Mouse (Mus musculus): ENCODE data around the gene Slc25a34. TPM values are rescaled to one million over a fixed set of nuclear protein-coding genes. Genes with fewer than 3 reads are reported as not detected.
A peak's percentile ranks its signal among the peaks of the same experiment; 100 is the strongest.

Gene Slc25a34
- polyA plus RNA-seq, 1 experiment, result 0.82 TPM

GRCm38 (mm10) chr4:141576877-141577276 is 46.7 kb downstream of the Slc25a34 start:
- H3K4me3 ChIP-seq (ENCODE audit: low read depth, low read length), result no peak overlapping the region
- H3K9me3 ChIP-seq (replicated peaks; ENCODE audit: control insufficient read depth, insufficient read depth, low read length, poor library complexity, severe bottlenecking), result no peaks in the 10 kb centered on the region
- no peak overlapping the region for H3K9ac ChIP-seq (ENCODE audit: low read depth, poor library complexity, severe bottlenecking)
- peaks cover 29% of the 10 kb centered on the region for H3K36me3 ChIP-seq (ENCODE audit: control insufficient read depth, insufficient read depth, low read length, poor library complexity, severe bottlenecking)
- H3K27ac ChIP-seq (ENCODE audit: insufficient read depth, low read length), result no peak overlapping the region
- no peaks in the 10 kb centered on the region for H3K27me3 ChIP-seq (ENCODE audit: control insufficient read depth, insufficient read depth, low read length, poor library complexity, severe bottlenecking)
- H3K4me1 ChIP-seq (ENCODE audit: control insufficient read depth, insufficient read depth, low read length), result peaks cover 10% of the 10 kb centered on the region
- peak; percentile 65 for TF ChIP-seq CTCF (IDR thresholded peaks at IDR 0.05; ENCODE audit: low read depth, low read length)
- TF ChIP-seq EP300 (IDR thresholded peaks at IDR 0.05; ENCODE audit: insufficient read depth, low read depth, low read length), result no peak
- TF ChIP-seq POLR2A (IDR thresholded peaks at IDR 0.05; ENCODE audit: insufficient read depth, low read length), result no peak

GRCm38 (mm10) chr4:141576404-141576803 is 47.2 kb downstream of the Slc25a34 start:
- peaks cover 10% of the 10 kb centered on the region for H3K4me1 ChIP-seq (ENCODE audit: control insufficient read depth, insufficient read depth, low read length)
- TF ChIP-seq EP300 (IDR thresholded peaks at IDR 0.05; ENCODE audit: insufficient read depth, low read depth, low read length), result no peak
- no peak for TF ChIP-seq POLR2A (IDR thresholded peaks at IDR 0.05; ENCODE audit: insufficient read depth, low read length)
- TF ChIP-seq CTCF (IDR thresholded peaks at IDR 0.05; ENCODE audit: low read depth, low read length), result no peak

GRCm38 (mm10) chr4:141574789-141575702 is 48.6 kb downstream of the Slc25a34 start:
- TF ChIP-seq EP300 (IDR thresholded peaks at IDR 0.05; ENCODE audit: insufficient read depth, low read depth, low read length) (no peak), CTCF (IDR thresholded peaks at IDR 0.05; ENCODE audit: low read depth, low read length) (peak; percentile 96)
- Histone ChIP-seq H3K27ac (ENCODE audit: insufficient read depth, low read length) (peak overlapping the region; percentile 16; the same call in 1 of the 2 replicates), H3K4me1 (ENCODE audit: control insufficient read depth, insufficient read depth, low read length) (peaks cover 13% of the 10 kb centered on the region), H3K27me3 (ENCODE audit: control insufficient read depth, insufficient read depth, low read length, poor library complexity, severe bottlenecking) (no peaks in the 10 kb centered on the region), H3K36me3 (ENCODE audit: control insufficient read depth, insufficient read depth, low read length, poor library complexity, severe bottlenecking) (peaks cover 19% of the 10 kb centered on the region), H3K9me3 (replicated peaks; ENCODE audit: control insufficient read depth, insufficient read depth, low read length, poor library complexity, severe bottlenecking) (no peaks in the 10 kb centered on the region), H3K9ac (ENCODE audit: low read depth, poor library complexity, severe bottlenecking) (peak overlapping the region; percentile 43), H3K4me3 (ENCODE audit: low read depth, low read length) (peak overlapping the region; percentile 38)

More at GRCm38 (mm10) chr4:141576404-141576803, 47.2 kb downstream of the Slc25a34 start:
- Histone ChIP-seq H3K4me3 (ENCODE audit: low read depth, low read length) (no peak overlapping the region), H3K9ac (ENCODE audit: low read depth, poor library complexity, severe bottlenecking) (no peak overlapping the region), H3K9me3 (replicated peaks; ENCODE audit: control insufficient read depth, insufficient read depth, low read length, poor library complexity, severe bottlenecking) (no peaks in the 10 kb centered on the region), H3K27me3 (ENCODE audit: control insufficient read depth, insufficient read depth, low read length, poor library complexity, severe bottlenecking) (no peaks in the 10 kb centered on the region), H3K27ac (ENCODE audit: insufficient read depth, low read length) (no peak overlapping the region), H3K36me3 (ENCODE audit: control insufficient read depth, insufficient read depth, low read length, poor library complexity, severe bottlenecking) (peaks cover 25% of the 10 kb centered on the region)

- Histone ChIP-seq H3K9me3 (replicated peaks; ENCODE audit: control insufficient read depth, insufficient read depth, low read length, poor library complexity, severe bottlenecking) (no peaks in the 10 kb centered on the region), H3K4me3 (ENCODE audit: low read depth, low read length) (peak overlapping the region; percentile 8), H3K36me3 (ENCODE audit: control insufficient read depth, insufficient read depth, low read length, poor library complexity, severe bottlenecking) (peaks cover 6% of the 10 kb centered on the region; the same call in 1 of the 2 replicates), H3K4me1 (ENCODE audit: control insufficient read depth, insufficient read depth, low read length) (peaks cover 18% of the 10 kb centered on the region), H3K27me3 (ENCODE audit: control insufficient read depth, insufficient read depth, low read length, poor library complexity, severe bottlenecking) (no peaks in the 10 kb centered on the region), H3K27ac (ENCODE audit: insufficient read depth, low read length) (peak overlapping the region; percentile 11), H3K9ac (ENCODE audit: low read depth, poor library complexity, severe bottlenecking) (peak overlapping the region; percentile 53)
- TF ChIP-seq EP300 (IDR thresholded peaks at IDR 0.05; ENCODE audit: insufficient read depth, low read depth, low read length) (no peak), POLR2A (IDR thresholded peaks at IDR 0.05; ENCODE audit: insufficient read depth, low read length) (no peak), CTCF (IDR thresholded peaks at IDR 0.05; ENCODE audit: low read depth, low read length) (no peak)
Observed at GRCm38 (mm10) chr4:141573359-141573966, 50.2 kb downstream of the Slc25a34 start.

- Histone ChIP-seq H3K36me3 (ENCODE audit: control insufficient read depth, insufficient read depth, low read length, poor library complexity, severe bottlenecking) (peaks cover 6% of the 10 kb centered on the region; the same call in 1 of the 2 replicates), H3K9me3 (replicated peaks; ENCODE audit: control insufficient read depth, insufficient read depth, low read length, poor library complexity, severe bottlenecking) (no peaks in the 10 kb centered on the region), H3K27me3 (ENCODE audit: control insufficient read depth, insufficient read depth, low read length, poor library complexity, severe bottlenecking) (no peaks in the 10 kb centered on the region), H3K4me1 (ENCODE audit: control insufficient read depth, insufficient read depth, low read length) (peaks cover 18% of the 10 kb centered on the region), H3K27ac (ENCODE audit: insufficient read depth, low read length) (peak overlapping the region; percentile 59), H3K9ac (ENCODE audit: low read depth, poor library complexity, severe bottlenecking) (peak overlapping the region; percentile 53), H3K4me3 (ENCODE audit: low read depth, low read length) (peak overlapping the region; percentile 20)
- TF ChIP-seq EP300 (IDR thresholded peaks at IDR 0.05; ENCODE audit: insufficient read depth, low read depth, low read length) (peak; percentile 31; the same call in 1 of the 2 replicates), CTCF (IDR thresholded peaks at IDR 0.05; ENCODE audit: low read depth, low read length) (no peak)
Observed at GRCm38 (mm10) chr4:141572668-141573358, 50.8 kb downstream of the Slc25a34 start.
